Mouse (Mus musculus) midbrain, embryonic 16.5 days (tissue): ENCODE measurements around the gene Ttc13. TPM values are rescaled to one million over a fixed set of nuclear protein-coding genes. Genes with fewer than 3 reads are reported as not detected.

Source experiments
- ATAC-seq: fragments of 200-750 bp; cut with Nextera tagmentation; 2 replicates; pipeline ENCODE4 v1.8.0; 2017; ENCODE audit warnings: moderate TSS enrichment
- H3K27ac ChIP-seq: fragments of 300-500 bp; sonication (generic); 2 replicates; pipeline ENCODE4 v1.5.1; 2014; ENCODE audit warnings: mild to moderate bottlenecking, low read length, mixed read lengths
- H3K27me3 ChIP-seq: fragments of 300-500 bp; sonication (generic); 2 replicates; pipeline ENCODE4 v1.6.1; 2014; ENCODE audit warnings: low read depth, low read length, mixed read lengths; ENCODE audit not compliant: control insufficient read depth, insufficient read depth
- H3K36me3 ChIP-seq: fragments of 300-500 bp; sonication (generic); 2 replicates; pipeline ENCODE4 v1.6.1; 2014; ENCODE audit warnings: mild to moderate bottlenecking, low read length, moderate library complexity, mixed read lengths; ENCODE audit not compliant: control insufficient read depth, insufficient read depth
- H3K4me1 ChIP-seq: fragments of 300-500 bp; sonication (generic); 2 replicates; pipeline ENCODE4 v1.6.1; 2014; ENCODE audit warnings: mild to moderate bottlenecking, low read length, mixed read lengths; ENCODE audit not compliant: control insufficient read depth, insufficient read depth
- H3K4me2 ChIP-seq: fragments of 300-500 bp; sonication (generic); 2 replicates; pipeline ENCODE4 v1.6.1; 2014; ENCODE audit warnings: mild to moderate bottlenecking, low read length, mixed read lengths
- H3K4me3 ChIP-seq: fragments of 300-500 bp; sonication (generic); 2 replicates; pipeline ENCODE4 v1.5.1; 2014; ENCODE audit warnings: low read depth, mild to moderate bottlenecking, low read length, moderate library complexity, mixed read lengths
- H3K9ac ChIP-seq: fragments of 300-500 bp; sonication (generic); 2 replicates; pipeline ENCODE4 v1.6.1; 2014; ENCODE audit warnings: low read depth, low read length, mixed read lengths
- H3K9me3 ChIP-seq: fragments of 300-500 bp; sonication (generic); replicated peaks from 2 replicates; pipeline ENCODE4 v1.6.1; 2014; ENCODE audit warnings: mild to moderate bottlenecking, low read length, mixed read lengths; ENCODE audit not compliant: control insufficient read depth, poor library complexity, severe bottlenecking
- WGBS: fragments of 180-500 bp; shearing (Covaris S2); extraction: QIAGEN DNeasy Blood & Tissue Kit; methylation state at CpG from one replicate; pipeline ENCODE4 v1.1.7; 2014; 5-methylcytosine and 5-hydroxymethylcytosine counted together
- polyA plus RNA-seq: library from polyadenylated mRNA; unstranded; fragments of >200 nt; fragmentation: Nextera tagmentation; extraction: Ambion mirVana; gene quantifications from 2 replicates; pipeline ENCODE4 v1.2.1, GENCODE M21; 2015

Ttc13 gene
- polyA plus RNA-seq, 1 experiment from 2014 or later = 64.6 TPM

DNA sequence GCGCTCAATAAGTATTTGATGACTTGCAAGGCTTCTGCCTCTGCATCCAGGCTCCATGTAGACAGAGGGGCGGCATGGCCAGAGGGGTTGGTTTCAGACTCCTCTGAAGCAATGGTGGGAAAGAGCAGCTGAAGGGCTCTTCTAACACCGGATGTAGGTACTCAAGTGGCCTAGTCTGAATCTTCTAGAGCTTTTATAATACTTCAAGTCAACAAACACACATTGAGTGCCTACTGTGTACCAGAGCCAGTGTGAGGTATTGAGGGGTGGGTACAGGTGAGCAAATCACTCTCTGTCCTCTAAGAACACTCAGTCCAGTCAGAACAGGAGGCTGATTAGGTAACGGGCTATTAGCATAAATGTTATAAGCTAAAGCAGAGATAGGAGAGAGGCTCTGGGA is 30.1 kb downstream of the Ttc13 start:
- WGBS = 93% methylated on average over 4 of the region's 4 CpGs
- Histone ChIP-seq H3K36me3 (peaks cover 24% of the 10 kb centered on the region), H3K9ac (no peak overlapping the region), H3K4me1 (no peaks in the 10 kb centered on the region), H3K9me3 (no peaks in the 10 kb centered on the region), H3K27me3 (no peaks in the 10 kb centered on the region), H3K4me3 (no peak overlapping the region), H3K27ac (no peak overlapping the region), H3K4me2 (no peak overlapping the region)
- ATAC-seq = no peak

DNA sequence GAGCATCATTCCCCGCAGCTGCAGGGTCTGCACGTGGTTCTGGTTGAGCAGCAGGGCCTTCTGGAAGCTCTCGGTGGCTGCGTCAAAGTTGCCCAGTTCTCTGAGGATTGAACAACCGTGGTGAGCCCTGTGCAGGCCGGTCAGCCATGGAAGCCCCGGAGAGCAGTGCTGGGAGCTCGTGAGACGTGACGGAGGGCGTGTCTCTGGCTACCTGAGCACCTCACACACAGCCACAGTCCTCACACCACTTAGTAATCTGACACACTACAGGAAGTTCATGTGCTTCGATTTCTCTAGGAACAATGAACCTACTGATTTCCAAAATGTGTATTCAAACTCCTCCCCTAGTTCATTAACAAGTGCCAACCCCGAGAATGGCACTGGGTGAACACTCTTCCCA is 32.9 kb downstream of the Ttc13 start:
- Histone ChIP-seq H3K27me3 (no peaks in the 10 kb centered on the region), H3K9me3 (no peaks in the 10 kb centered on the region), H3K9ac (no peak overlapping the region), H3K4me2 (no peak overlapping the region), H3K4me1 (no peaks in the 10 kb centered on the region), H3K36me3 (peaks cover 22% of the 10 kb centered on the region), H3K27ac (no peak overlapping the region), H3K4me3 (no peak overlapping the region)
- ATAC-seq = no peak
- 93% methylated on average over 13 of the region's 13 CpGs for WGBS

DNA sequence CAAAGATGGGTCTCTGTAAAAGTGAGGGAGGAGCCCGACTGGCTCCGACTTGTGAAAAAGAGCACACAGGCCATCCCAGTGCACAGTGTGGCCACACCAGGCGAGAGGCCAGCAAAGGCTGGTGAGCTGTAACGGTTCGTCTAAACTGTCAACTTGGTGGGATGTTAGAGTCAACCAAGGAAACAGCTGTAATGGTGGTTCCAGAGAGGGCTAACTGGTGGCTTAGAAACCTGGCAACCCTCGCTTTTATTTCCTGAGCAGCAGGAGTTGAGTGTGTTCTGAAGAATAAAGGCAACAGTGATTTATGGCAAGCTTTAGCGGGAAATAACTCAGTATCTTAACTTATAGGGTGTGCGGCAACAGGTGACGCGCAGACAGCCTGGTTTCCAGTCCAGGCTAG is 39.6 kb downstream of the Ttc13 start:
- WGBS = 77% methylated on average over 10 of the region's 10 CpGs
- Histone ChIP-seq H3K36me3 (peaks cover 27% of the 10 kb centered on the region), H3K9me3 (no peaks in the 10 kb centered on the region), H3K4me2 (no peak overlapping the region), H3K4me1 (no peaks in the 10 kb centered on the region), H3K27ac (no peak overlapping the region), H3K27me3 (no peaks in the 10 kb centered on the region), H3K4me3 (no peak overlapping the region), H3K9ac (no peak overlapping the region)
- ATAC-seq = no peak

DNA sequence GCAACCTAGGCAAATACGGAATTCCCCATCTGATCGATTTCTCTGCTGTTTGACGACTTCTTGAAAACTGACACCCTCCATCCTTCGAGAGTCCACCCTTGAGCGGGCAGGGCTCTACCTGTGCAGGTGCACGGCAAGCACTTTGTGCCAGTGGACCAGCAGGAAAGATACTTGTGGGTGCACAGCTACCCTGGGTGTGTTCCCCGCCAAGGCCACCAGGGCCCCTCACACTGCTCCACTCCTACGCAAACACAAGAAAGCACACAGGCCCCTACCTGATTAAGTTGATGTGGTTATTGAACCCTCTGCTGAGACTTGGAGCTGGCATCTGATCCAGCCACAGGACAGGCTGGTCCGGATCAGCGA is 40.0 kb downstream of the Ttc13 start:
- Histone ChIP-seq H3K9me3 (no peaks in the 10 kb centered on the region), H3K4me3 (no peak overlapping the region), H3K36me3 (peaks cover 27% of the 10 kb centered on the region), H3K27ac (no peak overlapping the region), H3K27me3 (no peaks in the 10 kb centered on the region), H3K9ac (no peak overlapping the region), H3K4me2 (no peak overlapping the region), H3K4me1 (no peaks in the 10 kb centered on the region)
- no peak for ATAC-seq
- WGBS = 42% methylated on average over 10 of the region's 10 CpGs

DNA sequence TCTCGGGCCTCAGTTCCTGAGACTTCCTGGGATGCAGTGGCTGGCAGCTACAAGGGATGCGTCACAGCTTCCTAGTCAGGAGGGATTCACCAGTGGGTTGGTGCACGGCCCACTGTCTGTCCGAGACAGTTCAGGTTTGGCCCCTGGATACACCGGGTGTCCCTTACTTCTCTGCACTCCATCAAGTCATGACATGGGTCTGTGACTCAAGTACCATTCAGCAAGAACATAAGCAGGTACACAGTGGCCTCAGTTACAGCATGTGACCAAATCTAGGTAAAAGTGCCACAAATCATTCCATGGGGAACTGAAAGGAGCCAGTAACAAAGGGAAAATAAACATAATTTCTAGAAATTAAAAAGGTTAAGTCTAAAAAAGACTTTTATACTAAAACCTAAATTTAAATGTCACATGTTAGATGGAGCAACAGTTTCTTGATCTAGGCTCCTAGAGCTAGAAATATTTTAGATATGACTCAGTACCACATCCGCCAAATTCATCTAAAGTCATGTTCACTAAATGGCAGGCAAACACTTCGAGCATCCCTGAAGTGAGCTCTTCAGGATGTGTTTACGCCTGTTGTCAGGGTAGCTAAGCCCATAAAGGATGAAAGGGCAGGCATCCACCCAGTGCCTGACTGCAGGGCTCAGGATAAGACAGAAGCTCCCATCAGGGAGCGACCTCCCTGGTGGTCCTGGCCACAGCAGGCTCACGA is 40.5 kb downstream of the Ttc13 start:
- H3K4me2 ChIP-seq = no peak overlapping the region
- no peak overlapping the region for H3K27ac ChIP-seq
- H3K27me3 ChIP-seq = no peaks in the 10 kb centered on the region
- no peak for ATAC-seq
- H3K4me1 ChIP-seq = no peaks in the 10 kb centered on the region
- no peak overlapping the region for H3K4me3 ChIP-seq
- peaks cover 27% of the 10 kb centered on the region for H3K36me3 ChIP-seq
- 58% methylated on average over 10 of the region's 10 CpGs for WGBS
- no peaks in the 10 kb centered on the region for H3K9me3 ChIP-seq
- H3K9ac ChIP-seq = no peak overlapping the region

DNA sequence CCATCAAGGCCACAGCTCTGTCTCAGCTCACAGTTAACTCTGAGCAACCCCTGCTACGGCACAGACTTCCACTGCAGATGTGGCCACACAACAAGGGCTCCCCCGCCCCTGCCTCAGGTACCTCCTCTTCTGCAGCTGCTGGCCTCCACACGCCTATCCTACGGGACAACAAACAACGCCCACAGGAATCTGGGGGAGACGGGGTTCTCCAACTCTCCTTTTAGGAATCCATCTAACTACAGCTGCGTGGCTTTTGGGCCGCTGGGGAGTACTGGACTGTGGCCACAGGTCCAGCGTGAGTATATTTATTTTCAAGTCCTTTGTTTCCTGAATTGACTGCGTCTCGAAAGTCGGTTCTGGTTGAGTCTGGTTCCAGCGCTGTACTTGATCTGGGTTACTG is 43.5 kb downstream of the Ttc13 start:
- 94% methylated on average over 13 of the region's 13 CpGs for WGBS
- no peak overlapping the region for H3K4me2 ChIP-seq
- ATAC-seq = no peak

DNA sequence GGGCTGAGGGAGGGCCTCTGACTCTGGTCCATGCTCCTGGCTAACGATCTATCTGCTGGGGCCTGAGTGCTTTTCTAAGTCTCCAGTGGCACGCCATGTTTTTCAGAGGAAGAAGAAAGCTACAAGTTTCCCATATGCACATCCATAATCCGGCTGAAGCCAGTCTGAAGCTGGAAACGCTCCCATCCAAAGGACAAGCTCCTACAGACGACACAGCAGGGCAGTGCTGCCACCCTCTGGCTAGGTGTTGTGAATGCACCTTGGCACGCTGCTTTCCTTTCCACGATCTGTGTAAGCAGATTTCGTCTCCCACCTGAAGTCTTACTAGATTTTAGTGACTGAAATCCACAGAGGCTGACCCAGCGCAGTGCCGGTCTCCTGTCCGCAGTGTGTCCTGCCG is 44.3 kb downstream of the Ttc13 start:
- H3K9ac ChIP-seq = peak overlapping the region; percentile 27; the same call in 1 of the 2 replicates
- peak overlapping the region; percentile 62 for H3K27ac ChIP-seq
- no peaks in the 10 kb centered on the region for H3K27me3 ChIP-seq
- H3K9me3 ChIP-seq = no peaks in the 10 kb centered on the region
- no peak overlapping the region for H3K4me3 ChIP-seq
- 48% methylated on average over 12 of the region's 12 CpGs for WGBS
- peaks cover 25% of the 10 kb centered on the region for H3K36me3 ChIP-seq
- H3K4me1 ChIP-seq = no peaks in the 10 kb centered on the region
- no peak overlapping the region for H3K4me2 ChIP-seq
- peak; percentile 89 for ATAC-seq

More for the DNA sequence above, 43.5 kb downstream of the Ttc13 start:
- no peak overlapping the region for H3K4me3 ChIP-seq
- no peak overlapping the region for H3K9ac ChIP-seq
- no peak overlapping the region for H3K27ac ChIP-seq
- H3K4me1 ChIP-seq = no peaks in the 10 kb centered on the region
- H3K36me3 ChIP-seq = peaks cover 28% of the 10 kb centered on the region
- H3K27me3 ChIP-seq = no peaks in the 10 kb centered on the region
- H3K9me3 ChIP-seq = no peaks in the 10 kb centered on the region

DNA sequence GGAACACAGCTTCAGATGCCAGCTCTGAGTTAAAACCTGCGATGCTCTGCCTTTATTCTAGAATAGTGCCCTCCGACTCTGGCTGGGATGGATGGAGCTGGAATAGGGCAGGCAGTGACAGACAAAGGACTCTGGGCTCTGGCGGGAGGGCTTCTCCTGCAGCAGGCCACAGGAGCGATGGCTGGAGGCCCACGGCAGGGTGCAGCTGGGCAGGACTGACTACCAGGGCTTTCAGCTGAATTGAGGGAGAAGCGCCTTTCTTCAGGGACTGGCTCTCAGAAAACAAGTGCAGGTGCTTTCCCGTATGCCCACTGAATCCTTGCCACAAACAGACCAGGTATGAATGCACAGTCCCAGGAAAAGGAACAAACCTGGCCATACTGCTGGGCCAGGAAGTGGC is 44.7 kb downstream of the Ttc13 start:
- Histone ChIP-seq H3K27me3 (no peaks in the 10 kb centered on the region), H3K4me2 (no peak overlapping the region), H3K4me3 (no peak overlapping the region), H3K27ac (peak overlapping the region; percentile 62), H3K36me3 (peaks cover 28% of the 10 kb centered on the region), H3K9me3 (no peaks in the 10 kb centered on the region), H3K9ac (peak overlapping the region; percentile 27; the same call in 1 of the 2 replicates), H3K4me1 (no peaks in the 10 kb centered on the region)
- 79% methylated on average over 7 of the region's 7 CpGs for WGBS
- peak; percentile 27 for ATAC-seq

DNA sequence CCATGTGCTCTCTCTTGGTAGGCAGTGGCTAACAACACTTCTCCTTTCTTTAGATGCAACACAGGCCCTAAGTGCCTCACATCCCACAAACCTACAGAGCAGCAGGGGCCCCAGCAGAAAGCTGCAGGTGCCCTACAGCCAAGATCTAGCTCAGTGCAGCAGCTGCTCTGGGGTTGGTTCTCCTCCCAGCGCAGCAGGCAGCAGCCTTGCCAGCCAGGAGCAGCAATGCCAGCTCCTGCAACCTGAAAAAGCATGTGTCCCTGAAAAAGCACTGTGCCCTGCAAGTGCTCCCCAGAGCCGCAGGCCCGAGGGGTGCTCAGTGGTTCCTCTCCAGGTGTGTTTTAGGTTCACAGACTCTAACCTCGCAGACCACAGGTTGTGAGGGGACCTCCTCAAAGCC is 45.1 kb downstream of the Ttc13 start:
- no peak overlapping the region for H3K4me2 ChIP-seq
- ATAC-seq = 0 out of 2 replicates have a peak, but pooled peaks have one; percentile 11
- H3K27ac ChIP-seq = peak overlapping the region; percentile 62; the same call in 1 of the 2 replicates
- no peak overlapping the region for H3K4me3 ChIP-seq
- H3K36me3 ChIP-seq = peaks cover 28% of the 10 kb centered on the region
- H3K4me1 ChIP-seq = no peaks in the 10 kb centered on the region
- H3K27me3 ChIP-seq = no peaks in the 10 kb centered on the region
- H3K9me3 ChIP-seq = no peaks in the 10 kb centered on the region
- H3K9ac ChIP-seq = peak overlapping the region; percentile 27; the same call in 1 of the 2 replicates
- WGBS = 97% methylated on average over 4 of the region's 4 CpGs
